Mouse (Mus musculus) erythroblast, adult 5-6 weeks (primary cell): ENCODE data around the gene Cmtm1. TPM values are rescaled to one million over a fixed set of nuclear protein-coding genes. Genes with fewer than 3 reads are reported as not detected.
"Not testable (repeated sequence)": the region's sequence is repeated elsewhere in the genome, so short reads cannot be mapped to it uniquely, and the experiment has no call there.

Experiments
- ATAC-seq: replicated peaks from 2 replicates; pipeline ENCODE4 v1.8.0; 2016; ENCODE audit warnings: moderate number of reproducible peaks, mild to moderate bottlenecking, moderate TSS enrichment, inconsistent platforms; ENCODE audit not compliant: poor library complexity, low FRiP score, severe bottlenecking
- total RNA-seq, 2 experiments: library from RNA; stranded (forward) in 1 of 2; stranded (reverse) in 1 of 2; fragments of 150-400 nt in 1 of 2; fragments of 200-764, 138-1000 nt in 1 of 2; gene quantifications; 2 replicates each; pipeline versions ENCODE4 v1.2.3 to v1.2.4; 2015 to 2017; ENCODE audit warnings: low replicate concordance in 2 of 2

The Cmtm1 gene
- not detected in 2 replicates for total RNA-seq (2015; ENCODE audit: low replicate concordance)
- not detected in 2 replicates for total RNA-seq (2017; ENCODE audit: low replicate concordance)

DNA sequence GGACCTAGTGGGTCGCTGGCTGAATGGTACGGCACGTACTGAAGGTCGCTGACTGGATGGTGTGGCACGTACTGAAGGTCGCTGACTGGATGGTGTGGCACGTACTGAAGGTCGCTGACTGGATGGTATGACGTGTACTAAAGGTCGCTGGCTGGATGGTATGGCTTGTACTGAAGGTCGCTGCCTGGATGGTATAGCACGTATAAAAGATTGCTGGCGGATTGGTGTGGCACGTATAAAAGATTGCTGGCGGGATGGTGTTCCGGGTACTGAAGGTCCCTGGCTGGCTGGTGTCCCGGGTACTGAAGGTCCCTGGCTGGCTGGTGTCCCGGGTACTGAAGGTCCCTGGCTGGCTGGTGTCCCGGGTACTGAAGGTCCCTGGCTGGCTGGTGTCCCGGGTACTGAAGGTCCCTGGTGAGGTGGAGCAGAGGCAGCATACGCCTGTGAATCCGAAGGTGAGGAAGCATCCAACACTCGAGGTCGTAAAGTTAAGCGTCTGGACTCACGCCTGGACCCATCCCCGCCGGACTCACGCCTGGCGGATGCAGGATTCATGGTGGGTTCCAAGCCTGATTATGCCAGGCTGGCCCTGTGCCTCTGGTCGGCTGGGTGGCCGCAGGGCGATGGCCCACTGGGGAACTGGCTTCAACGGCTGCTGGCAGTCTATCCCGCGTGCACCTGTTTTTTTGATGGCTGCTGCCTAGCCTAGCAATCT lies at the start of gene Cmtm1, which contains the start of gene Gm45711:
TSS of gene Cmtm1 (minus strand) at position 705 of the 715 bp plus-strand sequence.
TSS of gene Gm45711 (minus strand) at position 641 of the 715 bp plus-strand sequence.
- ATAC-seq = not testable (repeated sequence)

DNA sequence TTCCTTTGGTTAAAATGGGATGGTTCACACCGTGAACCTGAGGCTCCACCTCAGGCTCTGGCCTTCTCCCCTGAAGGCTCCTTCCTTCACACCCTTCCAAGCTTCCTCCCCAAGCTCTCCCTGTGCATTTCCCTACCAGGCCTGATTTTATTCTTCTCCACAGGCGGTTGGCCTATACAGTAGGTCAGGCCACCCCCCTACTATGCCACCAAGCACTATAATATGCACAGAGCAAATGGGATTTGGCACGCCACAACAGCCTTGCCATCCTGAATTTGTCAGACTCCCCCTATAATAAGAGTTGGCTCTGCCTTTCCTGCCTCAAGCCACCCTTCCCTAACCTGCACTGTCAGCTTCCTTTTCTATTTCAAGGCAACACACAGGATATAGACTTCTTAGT lies 48.7 kb upstream of the Cmtm1 start:
- ATAC-seq = no peak

DNA sequence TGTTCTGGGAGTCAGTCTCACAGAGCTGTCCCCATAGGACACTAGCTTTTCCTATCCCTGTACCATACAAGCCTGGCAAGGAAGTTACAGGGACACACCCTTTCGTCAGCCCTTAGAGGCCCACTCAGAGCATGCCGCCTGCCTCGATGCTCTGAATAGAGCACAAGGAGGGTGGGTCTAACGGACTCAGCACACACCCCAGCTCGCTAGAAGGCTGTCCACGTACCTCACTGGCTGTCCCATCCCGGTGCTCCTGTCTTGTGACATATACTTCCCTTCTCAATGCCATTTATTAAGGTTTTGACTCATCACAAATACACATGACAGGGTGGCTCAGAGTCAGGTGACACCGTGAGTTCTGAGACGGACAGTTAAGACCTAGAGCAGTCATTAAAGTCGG lies 44.6 kb upstream of the Cmtm1 start:
- ATAC-seq = no peak

DNA sequence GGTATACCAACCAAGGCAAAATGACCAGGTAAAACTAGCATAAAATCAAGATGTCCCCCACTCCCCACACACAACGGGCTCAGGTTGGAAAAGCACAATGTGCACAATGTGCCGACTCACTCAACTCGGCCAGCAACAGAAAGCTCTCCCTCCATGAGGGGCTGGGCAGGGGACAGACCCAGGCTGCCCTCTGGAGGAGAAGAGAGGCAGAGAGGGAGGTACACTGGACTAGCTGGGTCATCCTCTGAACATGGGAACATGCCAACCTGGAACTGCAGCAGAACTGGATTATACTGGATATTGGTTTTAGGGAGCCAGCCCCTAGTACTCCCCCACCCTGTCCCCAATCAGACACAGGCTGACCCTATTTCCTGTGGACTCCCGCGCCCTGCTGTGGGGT lies 43.2 kb upstream of the Cmtm1 start:
- no peak for ATAC-seq

DNA sequence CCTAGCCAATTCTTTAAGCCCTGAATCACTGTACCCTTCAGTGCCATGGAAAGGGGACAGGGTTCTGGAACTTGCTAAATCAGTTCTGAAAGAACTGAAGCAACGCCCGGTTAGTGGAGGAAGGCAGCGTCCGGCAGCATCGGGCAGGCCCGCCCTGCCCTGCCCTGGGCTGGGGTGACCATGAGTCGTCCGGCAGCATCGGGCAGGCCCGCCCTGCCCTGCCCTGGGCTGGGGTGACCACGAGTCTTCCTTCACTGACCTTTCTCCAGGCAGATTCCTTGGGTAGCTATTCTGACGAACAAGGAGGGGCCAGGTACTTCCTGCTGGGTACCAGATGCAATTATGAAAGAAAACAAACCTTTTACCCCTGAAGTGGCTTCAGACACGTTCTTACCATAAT lies 40.1 kb upstream of the Cmtm1 start:
- no peak for ATAC-seq

DNA sequence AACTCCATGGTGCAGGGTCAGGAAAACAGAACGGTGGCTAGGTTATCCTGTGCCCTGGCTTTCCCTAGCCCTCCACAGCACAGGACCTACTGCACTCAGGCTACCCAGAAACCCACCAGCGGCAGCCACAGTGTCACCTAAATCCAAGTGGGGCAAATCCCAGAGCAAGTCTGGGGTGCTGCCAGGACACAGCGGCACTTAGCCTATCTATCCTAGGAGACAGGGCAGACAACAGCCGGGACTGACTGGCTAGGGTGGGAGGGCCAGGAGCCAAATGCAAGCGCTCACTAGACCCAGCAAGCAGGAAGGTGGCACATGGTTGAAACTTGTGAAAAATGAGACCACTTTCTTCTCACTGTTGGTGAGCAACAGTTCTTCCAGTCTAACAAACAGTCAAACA lies 39.0 kb upstream of the Cmtm1 start:
- no peak for ATAC-seq

DNA sequence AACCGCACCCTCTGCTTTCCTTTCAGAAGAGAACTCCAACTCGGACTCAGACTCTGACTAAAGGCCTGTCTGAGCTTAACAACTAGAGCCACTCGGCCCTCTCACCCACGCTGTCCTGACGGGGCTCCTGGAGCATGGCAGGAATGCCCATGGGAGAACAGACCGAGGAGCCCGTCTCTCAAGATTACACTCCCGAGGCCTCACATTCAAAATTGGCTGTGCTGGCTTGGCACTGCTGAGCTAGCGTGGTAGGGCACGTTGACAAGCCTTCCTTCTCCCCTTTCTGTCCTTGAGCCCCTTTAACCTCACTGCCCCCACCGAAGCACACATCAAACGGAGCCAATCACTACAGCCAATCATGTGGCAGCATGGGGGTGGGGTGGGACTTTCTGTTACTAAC lies 36.8 kb upstream of the Cmtm1 start:
- ATAC-seq = no peak

DNA sequence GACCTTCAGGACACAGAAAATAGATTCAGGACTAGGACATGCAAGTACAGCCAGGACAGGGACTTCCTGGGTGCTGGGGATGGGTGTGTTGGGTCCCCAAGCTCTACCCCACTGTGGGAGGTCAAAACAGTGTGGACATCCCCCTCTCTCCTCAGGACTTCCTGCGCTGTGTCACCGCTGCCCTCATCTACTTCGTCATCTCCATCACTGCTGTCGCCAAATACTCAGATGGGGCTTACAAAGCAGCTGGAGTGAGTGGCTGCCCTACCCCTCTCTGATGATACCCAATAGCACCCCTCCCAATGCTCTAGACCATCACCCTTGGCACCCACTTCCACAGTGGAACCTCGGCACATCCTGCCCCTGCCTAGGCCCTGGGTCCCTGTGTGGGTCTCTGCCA lies 34.7 kb upstream of the Cmtm1 start:
- no peak for ATAC-seq

DNA sequence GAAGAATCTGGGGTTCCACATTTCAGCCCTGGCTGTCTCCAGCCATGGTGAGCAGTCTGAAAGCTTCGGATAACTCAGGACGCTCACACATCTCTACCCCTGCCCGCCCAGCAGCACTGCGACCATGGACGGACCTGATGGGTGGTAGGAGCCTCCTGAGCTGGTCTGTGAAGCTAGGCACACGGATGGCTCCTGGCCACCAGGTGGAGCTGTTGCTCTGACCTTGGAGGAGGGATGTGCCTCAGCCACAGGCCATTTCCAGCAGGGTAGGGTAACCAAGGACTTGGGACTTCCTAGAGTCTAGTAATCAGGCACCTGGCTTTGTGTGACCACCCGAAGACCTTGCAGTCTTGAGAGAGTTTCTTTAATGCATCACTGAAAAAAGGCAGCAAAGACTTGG lies 34.0 kb upstream of the Cmtm1 start:
- ATAC-seq = peak; percentile 91

DNA sequence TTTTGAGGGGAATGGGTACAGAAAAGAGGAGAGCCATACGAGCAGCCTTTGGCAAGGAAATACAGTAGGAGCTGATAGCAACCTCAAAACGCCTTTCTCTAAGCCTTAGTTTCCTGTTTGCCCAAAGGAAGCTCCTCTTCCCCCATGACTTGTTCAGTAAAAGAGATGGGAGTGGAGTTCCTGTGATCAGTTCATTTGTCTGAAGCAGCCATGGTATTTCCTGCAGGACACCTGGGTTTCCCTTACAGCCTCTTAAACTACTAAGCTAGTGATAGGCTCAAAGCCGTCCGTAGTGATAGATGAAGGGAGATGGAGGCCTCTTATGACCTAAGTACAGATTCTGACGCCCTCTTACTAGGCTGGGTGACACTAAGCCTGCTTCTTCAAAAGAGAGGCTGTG lies 32.5 kb upstream of the Cmtm1 start:
- no peak for ATAC-seq

DNA sequence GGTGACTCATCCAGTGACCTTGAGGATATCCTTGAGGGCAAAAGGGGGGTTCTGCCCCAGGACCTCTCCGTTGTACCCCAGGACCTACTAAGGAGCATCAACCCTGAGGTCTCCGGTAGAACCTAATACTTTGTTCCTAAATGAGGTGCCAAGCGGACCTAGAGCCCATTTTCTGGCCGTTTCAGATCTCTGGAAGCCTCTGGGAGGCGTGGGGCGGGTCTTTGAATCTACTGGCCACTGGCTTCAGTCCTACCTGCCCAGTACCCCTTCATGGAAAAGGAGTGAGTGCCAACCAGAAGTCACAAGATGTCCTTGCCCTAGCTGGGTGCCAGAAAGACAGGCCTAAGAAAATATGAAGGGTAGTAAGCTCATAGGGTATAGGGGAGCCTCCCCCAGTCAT lies 31.7 kb upstream of the Cmtm1 start:
- ATAC-seq = no peak

DNA sequence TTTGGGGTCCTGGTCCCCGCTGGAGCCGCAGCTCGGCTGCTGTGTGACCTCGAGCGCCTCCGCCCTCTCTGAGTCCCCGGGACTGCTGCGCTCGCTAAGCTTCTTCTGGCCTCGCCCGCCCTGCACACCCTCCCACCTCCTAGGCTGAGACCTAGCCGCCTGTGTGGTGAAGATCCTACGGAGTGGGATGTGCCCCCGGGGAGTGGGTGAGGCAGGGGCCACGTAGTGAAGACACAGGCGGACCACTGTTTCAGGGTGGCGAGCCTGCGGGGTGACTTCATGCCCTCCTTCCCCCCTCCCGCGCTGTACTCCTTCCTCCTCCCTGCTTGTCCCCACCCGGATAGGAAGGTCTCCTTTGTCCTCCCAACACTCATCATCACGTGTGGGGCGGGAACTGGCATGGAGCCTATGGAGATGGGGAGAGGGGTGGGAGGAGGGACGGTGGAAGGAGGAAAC lies 31.2 kb upstream of the Cmtm1 start:
- ATAC-seq = no peak

DNA sequence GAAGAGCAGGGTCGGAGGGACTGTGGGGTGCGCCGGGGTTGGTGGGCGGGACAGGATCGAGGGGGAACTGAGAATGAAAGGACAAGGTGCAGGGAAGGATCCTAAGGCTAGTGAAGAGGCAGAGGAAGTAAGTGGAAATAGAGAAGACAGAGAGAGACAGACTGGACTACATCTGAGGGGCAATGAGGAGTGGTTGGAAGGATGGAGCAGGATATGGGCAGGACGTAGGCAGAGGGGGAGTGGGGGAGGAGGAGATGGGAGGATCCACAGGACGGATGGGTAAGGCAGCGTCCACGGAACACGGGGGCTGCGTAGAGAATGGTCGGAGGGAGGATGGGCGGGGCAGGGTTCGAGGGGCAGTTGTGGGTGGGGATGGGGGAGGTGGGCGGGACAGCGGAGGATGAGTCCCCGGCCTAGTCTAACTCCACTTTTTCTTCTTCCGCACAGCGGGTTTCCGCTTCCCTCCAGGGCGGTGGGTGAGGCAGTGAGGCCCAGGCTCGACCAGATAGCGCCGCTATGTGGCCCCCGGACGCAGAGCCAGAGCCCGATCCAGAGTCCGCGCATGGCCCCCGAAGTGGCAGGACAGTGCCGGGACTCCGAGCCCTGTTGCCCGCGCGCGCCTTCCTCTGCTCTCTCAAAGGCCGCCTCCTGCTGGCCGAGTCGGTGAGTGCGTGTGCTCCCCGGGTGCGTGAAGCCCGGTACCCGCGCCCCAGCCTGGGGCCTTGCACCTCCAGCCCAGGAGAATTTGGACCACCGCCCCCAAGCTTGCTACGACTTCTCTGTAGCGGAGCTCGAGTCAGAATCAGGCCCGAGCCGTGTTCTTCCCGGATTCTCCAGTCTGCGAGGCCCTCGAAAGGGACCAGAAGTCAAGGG lies 30.5 kb upstream of the Cmtm1 start:
- ATAC-seq = no peak

DNA sequence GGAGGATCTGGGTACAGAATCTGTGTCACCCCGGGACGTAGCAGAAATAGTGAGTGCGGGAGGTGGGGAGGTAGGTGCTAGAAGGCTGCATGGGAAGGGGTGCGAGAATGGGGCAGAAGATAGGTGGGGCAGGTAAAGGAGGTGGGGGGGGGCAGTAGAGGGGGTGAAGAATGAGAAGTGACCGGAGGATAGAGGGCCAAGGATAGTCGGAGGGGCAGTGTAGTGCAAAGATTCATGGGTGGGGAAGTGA lies 30.0 kb upstream of the Cmtm1 start:
- no peak for ATAC-seq

DNA sequence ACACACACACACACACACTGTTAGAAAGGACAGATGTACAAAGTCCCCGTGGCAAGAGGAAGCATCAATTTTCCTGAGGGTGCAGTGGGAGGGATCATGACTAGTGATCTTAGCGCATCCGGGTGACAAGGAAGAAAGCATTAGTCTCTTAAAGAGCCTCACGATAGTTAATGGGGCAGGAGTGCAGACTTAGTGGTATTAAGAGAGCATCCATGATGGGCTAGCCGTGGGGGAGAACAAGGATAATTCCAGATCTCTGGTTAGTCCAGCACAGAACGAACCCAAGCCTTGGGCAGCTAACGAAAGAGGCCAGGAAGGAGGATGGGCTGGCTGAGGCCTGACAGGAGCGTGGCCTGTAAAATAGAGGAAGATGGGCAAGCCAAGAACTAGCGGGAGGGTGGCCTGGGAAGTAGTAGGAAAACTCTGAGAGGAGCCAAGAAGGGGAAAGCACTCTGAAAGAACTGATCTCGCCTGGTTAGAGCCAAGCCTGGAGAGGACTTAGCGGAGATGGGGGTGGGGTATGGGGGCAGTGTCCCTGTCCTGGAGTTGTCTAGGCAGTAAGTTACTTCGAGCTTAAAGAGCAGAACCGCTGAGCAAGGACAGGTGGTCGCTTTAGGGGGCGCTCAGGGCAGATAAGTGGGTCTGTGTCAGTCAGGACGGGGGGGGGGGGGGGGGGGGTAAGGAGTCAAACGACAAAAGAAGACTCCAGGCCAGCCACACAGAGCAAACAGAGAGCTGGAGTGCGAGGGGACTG lies 29.5 kb upstream of the Cmtm1 start, which contains the start of gene Cmtm3:
TSS of gene Cmtm3 (plus strand) at position 182 of the 754 bp plus-strand sequence.
- ATAC-seq = no peak

DNA sequence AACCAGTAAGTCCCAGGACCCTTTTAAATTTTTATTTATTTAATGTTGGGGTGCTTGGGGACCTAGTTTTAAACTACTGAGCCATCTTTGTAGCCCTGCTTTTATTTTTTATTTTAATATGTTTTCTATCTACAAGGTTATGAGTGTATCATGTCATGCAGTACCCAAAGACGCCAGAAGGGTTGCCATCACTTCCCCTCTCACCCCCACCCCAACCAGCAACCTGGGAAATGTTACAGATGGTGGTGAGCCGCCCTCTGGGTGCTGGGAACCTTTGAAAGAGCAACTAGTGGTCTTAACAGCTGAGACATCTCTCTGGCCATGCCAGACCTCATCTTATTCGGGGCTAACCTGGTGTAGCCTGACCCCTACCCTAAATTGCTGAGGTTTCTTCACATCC lies 27.9 kb upstream of the Cmtm1 start:
- no peak for ATAC-seq

DNA sequence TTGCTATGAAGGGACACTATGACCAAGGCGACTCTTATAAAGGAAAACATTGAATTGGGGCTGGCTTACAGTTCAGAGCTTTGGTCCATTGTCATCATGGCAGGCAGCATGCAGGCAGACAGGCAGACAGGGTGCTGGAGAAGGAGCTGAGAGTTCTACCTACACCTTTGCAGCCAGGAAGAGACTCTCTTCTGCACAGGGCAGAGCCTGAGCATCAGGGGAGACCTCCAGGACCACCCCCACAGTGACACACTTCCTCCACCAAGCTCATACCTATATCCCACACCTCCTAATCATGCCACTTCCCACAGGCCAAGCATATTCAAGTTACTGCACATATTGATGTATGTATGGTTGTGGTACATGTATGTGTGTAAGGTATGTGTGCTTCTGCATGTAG lies 26.9 kb upstream of the Cmtm1 start:
- ATAC-seq = no peak

DNA sequence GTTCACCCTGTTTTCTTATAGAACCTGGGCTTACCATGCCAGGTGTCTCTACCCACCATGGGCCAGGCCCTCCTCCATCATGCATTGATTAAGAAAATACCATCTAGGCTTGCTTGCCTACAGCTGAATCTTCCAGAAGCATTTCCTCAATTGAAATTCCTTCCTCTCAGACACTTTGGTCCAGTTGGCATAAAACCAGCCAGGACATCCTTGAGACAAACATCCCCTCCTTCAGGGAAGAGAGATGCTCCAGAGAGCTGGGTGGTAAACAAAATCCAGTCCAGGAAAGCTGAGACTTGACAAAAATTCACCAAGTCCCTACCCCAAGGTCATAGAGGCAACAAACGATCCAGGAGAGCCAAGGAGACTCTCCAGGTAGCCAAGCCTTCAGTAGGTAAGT lies 24.3 kb upstream of the Cmtm1 start:
- ATAC-seq = no peak

DNA sequence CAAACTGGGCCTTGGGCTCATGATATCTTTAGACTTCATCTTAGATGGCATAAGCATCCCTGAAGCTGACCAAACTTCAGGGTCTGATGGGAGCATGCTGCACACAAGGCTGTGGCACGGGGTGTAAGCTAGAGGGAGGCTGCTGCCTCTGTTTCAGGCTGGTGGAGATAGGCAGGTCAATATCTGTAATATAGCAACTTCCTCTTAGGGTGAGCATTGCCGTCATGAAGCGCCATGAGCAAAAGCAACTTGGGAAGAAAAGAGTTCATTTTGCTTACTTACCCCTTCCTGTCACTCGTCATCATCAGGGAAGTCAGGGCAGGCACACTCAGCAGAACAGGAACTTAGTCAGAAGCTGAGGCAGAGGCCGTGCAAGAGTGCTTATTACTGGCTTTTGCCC lies 23.8 kb upstream of the Cmtm1 start:
- ATAC-seq = no peak
